Mouse (Mus musculus) gastrocnemius, postnatal 4 days (tissue): Measurements from ENCODE around the gene Rbm20. TPM values are rescaled to one million over a fixed set of nuclear protein-coding genes. Genes with fewer than 3 reads are reported as not detected.
"Not testable (repeated sequence)": the region's sequence is repeated elsewhere in the genome, so short reads cannot be mapped to it uniquely, and the experiment has no call there.

Experiments
- DNase-seq, 2 experiments: peaks; one replicate each; pipeline ENCODE4 v3.0.0; 2021 to 2022; ENCODE audit warnings: low spot score in 2 of 2, mixed read lengths in 2 of 2
- total RNA-seq, 2 experiments: library from RNA; stranded (reverse); gene quantifications; 2 replicates each; pipeline ENCODE4 v1.2.3; 2021

The Rbm20 gene
- total RNA-seq, 2 experiments from 2014 or later, result 53.7 to 62.8 TPM

DNA sequence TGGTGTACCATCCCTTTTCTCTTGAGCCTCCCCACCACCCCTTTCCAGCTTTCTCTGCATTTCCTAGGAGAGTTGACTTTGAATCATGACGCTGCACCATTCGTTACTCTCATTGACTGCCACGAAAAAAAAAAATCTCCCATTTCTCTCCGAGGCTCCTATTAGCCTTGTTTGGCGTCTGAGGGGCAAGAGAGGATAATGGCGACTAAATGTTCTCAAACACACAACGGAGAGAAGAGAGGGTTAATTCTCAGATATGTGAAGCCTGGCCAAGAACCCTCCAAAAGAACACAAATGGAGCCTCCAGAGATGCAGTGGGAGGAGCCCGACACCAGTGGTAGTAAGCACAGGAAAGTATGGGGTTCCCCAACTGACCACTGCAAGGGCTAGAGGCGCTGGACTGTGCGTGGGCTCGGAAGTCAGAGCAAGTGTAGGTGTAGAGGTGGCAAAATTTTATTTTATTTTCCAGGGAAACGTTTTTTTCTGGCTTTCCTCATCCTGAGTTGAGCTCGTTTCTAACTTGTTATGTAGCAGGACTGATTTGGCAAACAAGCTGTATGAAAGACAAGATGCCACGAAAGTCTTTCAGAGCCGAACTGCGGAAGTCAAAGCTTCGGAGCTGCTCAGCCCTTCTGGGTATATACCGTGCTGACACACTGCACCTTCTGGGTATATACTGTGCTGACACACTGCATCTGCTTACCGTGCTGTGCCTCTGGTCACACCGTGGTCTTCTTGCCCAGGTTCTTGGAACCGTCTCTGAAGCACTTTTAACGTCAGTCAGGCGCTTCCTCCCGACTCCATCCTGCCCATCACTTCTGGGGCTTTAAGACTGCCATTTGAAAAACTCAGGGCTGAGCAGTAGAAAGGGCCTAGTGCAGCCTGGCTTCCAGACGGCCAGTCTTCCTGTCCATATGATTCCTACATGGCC, 222.1 kb downstream of the Rbm20 start:
- DNase-seq, result no peak

DNA sequence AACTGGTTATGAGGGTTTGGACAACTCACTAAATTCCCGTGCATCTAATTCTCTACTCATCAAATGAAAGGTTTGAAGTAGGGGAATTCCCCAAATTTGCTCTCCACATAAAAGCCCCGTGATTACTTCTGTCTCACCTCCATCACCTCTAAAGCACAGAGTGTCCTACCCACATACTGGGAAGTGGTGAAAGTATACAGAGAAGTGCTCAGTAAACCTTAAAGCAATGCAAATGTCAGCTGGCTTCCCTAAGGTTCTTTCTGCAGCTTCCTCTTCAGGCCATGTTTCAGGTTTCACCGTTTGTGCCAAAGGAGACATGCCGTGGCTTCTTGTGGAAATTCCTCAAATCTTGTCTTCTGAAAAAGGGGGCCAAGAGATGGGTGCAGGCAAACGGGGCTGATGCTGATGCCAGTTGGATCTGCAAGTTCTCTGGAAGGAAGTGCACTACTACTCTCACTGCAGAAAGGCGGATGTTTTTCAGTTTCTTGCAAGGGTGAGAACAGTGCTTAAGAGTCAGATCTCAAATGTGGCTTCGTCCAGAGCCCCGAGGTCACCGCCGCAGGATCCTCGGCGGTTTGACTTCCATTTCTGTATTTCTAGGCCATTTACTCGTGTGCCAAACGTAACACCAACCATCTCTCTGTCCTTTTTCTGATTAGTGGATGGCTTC, 223.0 kb downstream of the Rbm20 start:
- DNase-seq, result no peak

DNA sequence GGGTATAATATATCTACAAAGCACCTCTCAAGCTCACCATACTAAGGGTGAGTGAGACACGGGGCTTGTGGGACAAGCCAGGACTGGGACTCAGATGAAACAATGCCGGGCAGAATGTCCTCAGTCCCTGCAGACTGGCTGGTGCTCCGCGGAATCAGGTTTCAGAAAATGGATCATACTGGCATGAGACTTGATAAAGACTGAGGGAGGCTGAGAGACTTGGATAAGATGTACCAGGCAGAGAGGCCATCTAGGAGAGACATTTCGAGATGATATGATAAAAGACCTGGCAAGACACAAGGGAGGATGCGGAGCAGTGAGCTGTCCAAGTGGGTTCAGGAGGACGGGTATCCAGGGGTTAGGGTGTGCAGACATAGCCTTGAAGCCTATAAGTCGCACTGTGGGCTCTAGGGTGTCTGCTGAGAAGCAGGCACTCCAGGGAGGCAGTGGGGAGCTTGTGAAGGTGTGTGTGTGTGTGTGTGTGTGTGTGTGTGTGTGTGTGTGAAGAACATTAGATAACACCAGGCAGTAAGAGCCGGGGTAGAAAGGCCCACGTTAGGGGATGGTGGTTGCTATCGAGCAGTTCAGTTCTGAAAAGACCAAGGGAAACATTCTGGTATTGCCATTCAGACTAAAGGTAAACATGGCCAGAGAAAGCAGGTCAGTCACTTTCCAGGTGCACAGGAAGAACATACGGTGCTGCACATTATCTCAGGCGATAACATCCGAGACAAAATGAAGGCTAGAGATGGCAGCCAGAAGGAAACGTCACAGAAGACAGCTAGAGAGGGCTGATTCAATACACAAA, 225.0 kb downstream of the Rbm20 start:
- no peak for DNase-seq

DNA sequence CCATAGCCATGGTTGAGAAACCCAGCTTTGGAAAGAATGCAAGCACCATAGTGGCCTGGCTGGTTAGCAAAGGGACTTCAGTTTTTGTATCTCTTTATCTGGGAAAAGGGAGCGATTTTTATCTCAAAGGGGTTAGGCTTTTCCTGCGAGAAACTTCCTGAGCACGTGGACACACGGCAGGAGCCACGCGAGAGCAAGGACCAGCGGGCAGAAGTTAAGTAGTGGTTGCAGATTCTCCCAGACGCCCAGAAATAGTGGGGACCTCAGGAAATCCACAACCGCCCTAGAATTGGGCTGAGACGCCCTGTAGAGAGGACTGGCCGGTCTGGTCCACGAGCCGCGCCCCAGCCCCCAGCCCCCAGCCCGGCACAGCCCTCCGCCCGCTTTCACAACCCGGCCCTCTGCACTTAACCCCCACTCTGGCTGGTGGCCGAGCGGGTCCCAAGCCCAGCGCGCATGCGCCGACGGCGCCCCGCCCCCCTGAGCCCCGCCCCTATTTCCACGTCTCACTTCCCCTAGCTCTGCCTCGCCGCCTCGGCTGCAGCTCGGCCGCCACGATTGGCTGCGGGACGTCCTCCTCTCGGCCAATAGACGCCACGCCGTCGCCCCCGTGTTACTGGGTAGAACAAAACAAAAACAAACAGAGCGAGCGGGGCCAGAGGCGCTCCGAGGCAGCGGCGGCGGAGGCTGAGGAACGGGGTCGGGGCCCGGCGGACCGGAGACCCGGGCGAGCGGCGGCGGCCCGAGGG, 225.8 kb downstream of the Rbm20 start:
- peak; percentile 94 to 95 for DNase-seq

DNA sequence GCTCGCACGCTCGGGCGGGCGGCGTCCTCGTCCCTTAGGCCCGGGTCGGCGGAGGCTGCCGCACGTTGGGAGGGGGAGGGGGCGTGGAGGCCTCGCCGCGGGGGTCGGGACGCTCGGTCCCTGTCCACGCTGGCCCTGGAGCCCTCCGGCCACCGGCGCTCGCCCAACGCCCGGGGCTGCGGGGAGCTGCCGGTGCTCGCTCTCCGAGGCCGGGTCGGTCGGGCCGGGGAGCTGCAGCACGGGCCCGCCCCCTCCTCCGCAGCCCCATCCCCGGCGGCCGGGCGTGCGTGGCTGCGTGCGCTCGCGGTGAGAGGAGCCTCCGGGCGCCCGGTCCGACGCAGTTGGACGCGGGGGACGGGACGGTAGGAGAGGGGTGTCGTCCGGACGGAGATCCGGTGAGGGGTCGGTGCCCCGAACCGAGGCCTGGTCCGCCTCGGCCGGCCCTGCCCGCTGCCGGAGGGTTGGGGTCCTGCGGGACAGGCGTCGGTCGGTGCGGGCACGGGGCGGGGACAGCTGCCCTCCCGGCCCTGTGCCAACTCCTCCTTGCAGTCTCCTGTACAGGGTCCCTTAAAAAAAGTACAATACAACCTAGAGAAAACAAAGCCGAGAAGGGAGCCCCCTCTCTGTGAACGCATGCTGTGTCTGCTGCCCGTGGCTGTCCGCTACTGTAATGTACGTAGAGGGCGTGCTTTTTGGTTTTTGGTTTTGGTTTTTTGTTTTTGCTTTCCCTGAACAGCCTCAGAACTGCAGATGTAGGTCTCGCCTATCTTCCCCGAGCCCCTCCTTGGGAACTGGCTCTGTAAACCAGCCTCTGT, 226.6 kb downstream of the Rbm20 start:
- peak; percentile 37 to 64 for DNase-seq

- no peak for DNase-seq
Observed at GRCm38 (mm10) chr19:53904833-53905480, 227.9 kb downstream of the Rbm20 start.

GRCm38 (mm10) chr19:53906033-53906702, 229.1 kb downstream of the Rbm20 start:
- no peak for DNase-seq

DNA sequence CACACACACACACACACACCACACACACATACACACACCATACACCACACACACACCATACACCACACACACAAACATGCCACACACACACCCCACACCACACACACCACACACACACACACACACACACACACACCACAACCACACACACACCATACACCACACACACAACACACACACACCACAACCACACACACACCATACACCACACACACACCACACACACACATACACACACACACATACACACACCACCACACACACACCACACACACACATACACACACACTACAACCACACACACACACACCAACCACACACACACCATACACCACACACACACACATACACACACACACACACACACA, 229.6 kb downstream of the Rbm20 start:
- DNase-seq, result not testable (repeated sequence)

DNA sequence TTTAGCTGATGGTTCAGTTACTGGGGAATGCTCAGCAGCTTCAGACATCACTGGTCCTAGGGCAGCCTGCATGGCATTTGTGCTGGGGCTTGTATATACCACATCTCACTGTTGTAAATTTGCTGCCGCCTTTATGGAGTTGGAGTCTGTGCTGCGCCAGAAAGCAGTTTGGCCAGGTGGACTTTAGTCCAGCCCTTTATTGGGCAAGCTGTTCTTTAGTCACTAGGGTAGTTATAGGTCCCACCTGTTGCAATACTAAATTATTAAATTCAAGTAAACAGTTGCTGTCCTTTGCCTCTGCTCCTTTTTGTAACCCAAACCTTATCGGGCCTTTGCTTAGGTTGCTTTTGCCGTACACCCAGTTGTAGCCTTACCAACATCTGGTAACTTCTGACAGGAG, 237.8 kb downstream of the Rbm20 start:
- no peak for DNase-seq

Other genes with a start within 250 kb of the Rbm20 start
- gene Dusp5, start 148.2 kb upstream of the Rbm20 start, total RNA-seq, result 1 to 10 TPM; 1.2 to 1.4 TPM
- 10 to 100 TPM; 81.5 to 91.3 TPM for gene Nutf2-ps1, start 88.2 kb upstream of the Rbm20 start, total RNA-seq
- gene Smc3, start 76.9 kb upstream of the Rbm20 start, total RNA-seq, result 10 to 100 TPM; 35.8 to 42.2 TPM
- 10 to 100 TPM; 47.6 to 48.9 TPM for gene Pdcd4, start 214.9 kb downstream of the Rbm20 start, total RNA-seq